Mouse (Mus musculus): ENCODE measurements around the gene Pde1c. TPM values are rescaled to one million over a fixed set of nuclear protein-coding genes. Genes with fewer than 3 reads are reported as not detected.

The Pde1c gene
- polyA plus RNA-seq, 1 experiment, result 54.3 TPM

- no peak overlapping the region for H3K4me3 ChIP-seq (ENCODE audit: control insufficient read depth, low read depth, low read length)
- TF ChIP-seq CTCF (IDR thresholded peaks at IDR 0.05; ENCODE audit: control insufficient read depth, insufficient read depth, insufficient replicate concordance, low read depth, low read length), result no peak
- TF ChIP-seq POLR2A (IDR thresholded peaks at IDR 0.05; ENCODE audit: control insufficient read depth, low read depth, low read length), result no peak
- no peaks in the 10 kb centered on the region for H3K4me1 ChIP-seq (ENCODE audit: control insufficient read depth, insufficient read depth, low read length)
- no peaks in the 10 kb centered on the region for H3K36me3 ChIP-seq (ENCODE audit: control insufficient read depth, insufficient read depth, low read length)
- H3K27me3 ChIP-seq (ENCODE audit: control insufficient read depth, insufficient read depth, low read length), result no peaks in the 10 kb centered on the region
- H3K27ac ChIP-seq (ENCODE audit: control insufficient read depth, insufficient read depth, low read depth, low read length), result no peak overlapping the region
Measured at GRCm38 (mm10) chr6:56044716-56045115, 524.2 kb downstream of the Pde1c start.

- Histone ChIP-seq H3K27ac (ENCODE audit: control insufficient read depth, insufficient read depth, low read depth, low read length) (no peak overlapping the region), H3K27me3 (ENCODE audit: control insufficient read depth, insufficient read depth, low read length) (no peaks in the 10 kb centered on the region), H3K36me3 (ENCODE audit: control insufficient read depth, insufficient read depth, low read length) (no peaks in the 10 kb centered on the region), H3K4me3 (ENCODE audit: control insufficient read depth, low read depth, low read length) (no peak overlapping the region), H3K4me1 (ENCODE audit: control insufficient read depth, insufficient read depth, low read length) (no peaks in the 10 kb centered on the region)
- TF ChIP-seq POLR2A (IDR thresholded peaks at IDR 0.05; ENCODE audit: control insufficient read depth, low read depth, low read length), result no peak
Measured at GRCm38 (mm10) chr6:56044270-56044669, 524.6 kb downstream of the Pde1c start.

- no peak overlapping the region for H3K27ac ChIP-seq (ENCODE audit: control insufficient read depth, insufficient read depth, low read depth, low read length)
- no peaks in the 10 kb centered on the region for H3K36me3 ChIP-seq (ENCODE audit: control insufficient read depth, insufficient read depth, low read length)
- H3K4me3 ChIP-seq (ENCODE audit: control insufficient read depth, low read depth, low read length), result no peak overlapping the region
- no peaks in the 10 kb centered on the region for H3K4me1 ChIP-seq (ENCODE audit: control insufficient read depth, insufficient read depth, low read length)
- no peaks in the 10 kb centered on the region for H3K27me3 ChIP-seq (ENCODE audit: control insufficient read depth, insufficient read depth, low read length)
- TF ChIP-seq CTCF (IDR thresholded peaks at IDR 0.05; ENCODE audit: control insufficient read depth, insufficient read depth, insufficient replicate concordance, low read depth, low read length) (no peak), POLR2A (IDR thresholded peaks at IDR 0.05; ENCODE audit: control insufficient read depth, low read depth, low read length) (no peak)
Measured at GRCm38 (mm10) chr6:56039476-56040055, 529.3 kb downstream of the Pde1c start.

GRCm38 (mm10) chr6:56035054-56035453, 533.8 kb downstream of the Pde1c start:
- H3K27ac ChIP-seq (ENCODE audit: control insufficient read depth, insufficient read depth, low read depth, low read length), result no peak overlapping the region
- no peaks in the 10 kb centered on the region for H3K4me1 ChIP-seq (ENCODE audit: control insufficient read depth, insufficient read depth, low read length)
- H3K36me3 ChIP-seq (ENCODE audit: control insufficient read depth, insufficient read depth, low read length), result no peaks in the 10 kb centered on the region
- H3K27me3 ChIP-seq (ENCODE audit: control insufficient read depth, insufficient read depth, low read length), result no peaks in the 10 kb centered on the region
- H3K4me3 ChIP-seq (ENCODE audit: control insufficient read depth, low read depth, low read length), result no peak overlapping the region
- no peak for TF ChIP-seq POLR2A (IDR thresholded peaks at IDR 0.05; ENCODE audit: control insufficient read depth, low read depth, low read length)
- no peak for TF ChIP-seq CTCF (IDR thresholded peaks at IDR 0.05; ENCODE audit: control insufficient read depth, insufficient read depth, insufficient replicate concordance, low read depth, low read length)

GRCm38 (mm10) chr6:56032231-56032630, 536.7 kb downstream of the Pde1c start:
- Histone ChIP-seq H3K27me3 (ENCODE audit: control insufficient read depth, insufficient read depth, low read length) (no peaks in the 10 kb centered on the region), H3K27ac (ENCODE audit: control insufficient read depth, insufficient read depth, low read depth, low read length) (no peak overlapping the region), H3K4me3 (ENCODE audit: control insufficient read depth, low read depth, low read length) (no peak overlapping the region), H3K4me1 (ENCODE audit: control insufficient read depth, insufficient read depth, low read length) (no peaks in the 10 kb centered on the region), H3K36me3 (ENCODE audit: control insufficient read depth, insufficient read depth, low read length) (no peaks in the 10 kb centered on the region)
- TF ChIP-seq POLR2A (IDR thresholded peaks at IDR 0.05; ENCODE audit: control insufficient read depth, low read depth, low read length) (no peak), CTCF (IDR thresholded peaks at IDR 0.05; ENCODE audit: control insufficient read depth, insufficient read depth, insufficient replicate concordance, low read depth, low read length) (no peak)

GRCm38 (mm10) chr6:56029986-56030385, 538.9 kb downstream of the Pde1c start:
- no peak overlapping the region for H3K27ac ChIP-seq (ENCODE audit: control insufficient read depth, insufficient read depth, low read depth, low read length)
- H3K36me3 ChIP-seq (ENCODE audit: control insufficient read depth, insufficient read depth, low read length), result no peaks in the 10 kb centered on the region
- H3K4me1 ChIP-seq (ENCODE audit: control insufficient read depth, insufficient read depth, low read length), result no peaks in the 10 kb centered on the region
- no peak overlapping the region for H3K4me3 ChIP-seq (ENCODE audit: control insufficient read depth, low read depth, low read length)
- H3K27me3 ChIP-seq (ENCODE audit: control insufficient read depth, insufficient read depth, low read length), result no peaks in the 10 kb centered on the region
- TF ChIP-seq CTCF (IDR thresholded peaks at IDR 0.05; ENCODE audit: control insufficient read depth, insufficient read depth, insufficient replicate concordance, low read depth, low read length), result no peak
- TF ChIP-seq POLR2A (IDR thresholded peaks at IDR 0.05; ENCODE audit: control insufficient read depth, low read depth, low read length), result no peak

GRCm38 (mm10) chr6:56027966-56028365, 540.9 kb downstream of the Pde1c start:
- Histone ChIP-seq H3K4me1 (ENCODE audit: control insufficient read depth, insufficient read depth, low read length) (no peaks in the 10 kb centered on the region), H3K27me3 (ENCODE audit: control insufficient read depth, insufficient read depth, low read length) (no peaks in the 10 kb centered on the region), H3K27ac (ENCODE audit: control insufficient read depth, insufficient read depth, low read depth, low read length) (no peak overlapping the region), H3K4me3 (ENCODE audit: control insufficient read depth, low read depth, low read length) (no peak overlapping the region), H3K36me3 (ENCODE audit: control insufficient read depth, insufficient read depth, low read length) (no peaks in the 10 kb centered on the region)
- TF ChIP-seq POLR2A (IDR thresholded peaks at IDR 0.05; ENCODE audit: control insufficient read depth, low read depth, low read length) (no peak), CTCF (IDR thresholded peaks at IDR 0.05; ENCODE audit: control insufficient read depth, insufficient read depth, insufficient replicate concordance, low read depth, low read length) (no peak)

GRCm38 (mm10) chr6:56027318-56027717, 541.6 kb downstream of the Pde1c start:
- H3K36me3 ChIP-seq (ENCODE audit: control insufficient read depth, insufficient read depth, low read length), result no peaks in the 10 kb centered on the region
- no peak for TF ChIP-seq POLR2A (IDR thresholded peaks at IDR 0.05; ENCODE audit: control insufficient read depth, low read depth, low read length)
- no peak for TF ChIP-seq CTCF (IDR thresholded peaks at IDR 0.05; ENCODE audit: control insufficient read depth, insufficient read depth, insufficient replicate concordance, low read depth, low read length)
- no peaks in the 10 kb centered on the region for H3K27me3 ChIP-seq (ENCODE audit: control insufficient read depth, insufficient read depth, low read length)
- no peaks in the 10 kb centered on the region for H3K4me1 ChIP-seq (ENCODE audit: control insufficient read depth, insufficient read depth, low read length)
- H3K4me3 ChIP-seq (ENCODE audit: control insufficient read depth, low read depth, low read length), result no peak overlapping the region
- no peak overlapping the region for H3K27ac ChIP-seq (ENCODE audit: control insufficient read depth, insufficient read depth, low read depth, low read length)
